Mouse (Mus musculus): ENCODE measurements at regions not wholly inside any gene's neighbourhood (a gene's known extent, or its start where the extent isn't known, plus 50 kb on each side); places are given as distances from the start of the nearest gene placed in this dataset.
A peak's percentile ranks its signal among the peaks of the same experiment; 100 is the strongest.

GRCm38 (mm10) chr13:83110610-83111009 is 393.2 kb upstream of the Mef2c start:
- Histone ChIP-seq H3K4me3 (no peak overlapping the region), H3K36me3 (ENCODE audit: control insufficient read depth, insufficient read depth) (no peaks in the 10 kb centered on the region), H3K79me2 (ENCODE audit: control insufficient read depth, insufficient read depth) (no peaks in the 10 kb centered on the region), H3K4me2 (ENCODE audit: low read depth) (no peak overlapping the region), H3ac (ENCODE audit: control insufficient read depth, insufficient read length) (no peak overlapping the region), H3K27me3 (ENCODE audit: control insufficient read depth, insufficient read depth, insufficient read length) (no peaks in the 10 kb centered on the region)
- TF ChIP-seq MYOG (IDR thresholded peaks at IDR 0.05; ENCODE audit: control insufficient read depth in 1 of 3, insufficient read depth in 1 of 3, insufficient read length in 2 of 3, low read depth in 2 of 3) (no peak), USF1 (IDR thresholded peaks at IDR 0.05; ENCODE audit: low read depth) (no peak), MYOD1 (IDR thresholded peaks at IDR 0.05; ENCODE audit: control insufficient read depth in 1 of 3, insufficient read length in 2 of 3, low read depth in 2 of 3) (peak in 2 of 3 experiments; percentile 34 to 46), MAX (IDR thresholded peaks at IDR 0.05; ENCODE audit: low read depth) (no peak), REST (IDR thresholded peaks at IDR 0.05; ENCODE audit: insufficient read depth, insufficient read length) (no peak)

- Histone ChIP-seq H3K27me3 (ENCODE audit: control insufficient read depth, insufficient read depth, insufficient read length) (no peaks in the 10 kb centered on the region), H3ac (ENCODE audit: control insufficient read depth, insufficient read length) (no peak overlapping the region), H3K79me2 (ENCODE audit: control insufficient read depth, insufficient read depth) (no peaks in the 10 kb centered on the region), H3K4me3 (no peak overlapping the region), H3K36me3 (ENCODE audit: control insufficient read depth, insufficient read depth) (no peaks in the 10 kb centered on the region), H3K4me2 (ENCODE audit: low read depth) (no peak overlapping the region)
- TF ChIP-seq USF1 (IDR thresholded peaks at IDR 0.05; ENCODE audit: low read depth): no peak
- peak; percentile 47 to 95 (median 86) for TF ChIP-seq MYOD1 (IDR thresholded peaks at IDR 0.05; ENCODE audit: control insufficient read depth in 1 of 3, insufficient read length in 2 of 3, low read depth in 2 of 3)
- TF ChIP-seq MYOG (IDR thresholded peaks at IDR 0.05; ENCODE audit: control insufficient read depth in 1 of 3, insufficient read depth in 1 of 3, insufficient read length in 2 of 3, low read depth in 2 of 3): peak in 2 of 3 experiments; percentile 86 to 96
- peak; percentile 96 for TF ChIP-seq TCF12 (IDR thresholded peaks at IDR 0.05; ENCODE audit: insufficient read depth, poor library complexity, severe bottlenecking)
- TF ChIP-seq TCF3 (IDR thresholded peaks at IDR 0.05; ENCODE audit: insufficient read length, low read depth): peak; percentile 76
Observed at GRCm38 (mm10) chr13:83111503-83111902, 392.3 kb upstream of the Mef2c start.

GRCm38 (mm10) chr13:83112323-83112722 is 391.5 kb upstream of the Mef2c start:
- H3ac ChIP-seq (ENCODE audit: control insufficient read depth, insufficient read length): no peak overlapping the region
- H3K27me3 ChIP-seq (ENCODE audit: control insufficient read depth, insufficient read depth, insufficient read length): no peaks in the 10 kb centered on the region
- H3K4me3 ChIP-seq: no peak overlapping the region
- no peaks in the 10 kb centered on the region for H3K79me2 ChIP-seq (ENCODE audit: control insufficient read depth, insufficient read depth)
- H3K4me2 ChIP-seq (ENCODE audit: low read depth): peak overlapping the region; percentile 48
- TF ChIP-seq USF1 (IDR thresholded peaks at IDR 0.05; ENCODE audit: low read depth) (no peak), POLR2A (IDR thresholded peaks at IDR 0.05; ENCODE audit: insufficient read length, low read depth) (no peak), SRF (IDR thresholded peaks at IDR 0.05; ENCODE audit: control insufficient read depth, insufficient read length, low read depth) (no peak), MAX (IDR thresholded peaks at IDR 0.05; ENCODE audit: low read depth) (no peak)
- no peaks in the 10 kb centered on the region for H3K36me3 ChIP-seq (ENCODE audit: control insufficient read depth, insufficient read depth)

GRCm38 (mm10) chr13:83112741-83113140 is 391.1 kb upstream of the Mef2c start:
- Histone ChIP-seq H3K4me3 (no peak overlapping the region), H3K79me2 (ENCODE audit: control insufficient read depth, insufficient read depth) (no peaks in the 10 kb centered on the region), H3K27me3 (ENCODE audit: control insufficient read depth, insufficient read depth, insufficient read length) (no peaks in the 10 kb centered on the region), H3K36me3 (ENCODE audit: control insufficient read depth, insufficient read depth) (no peaks in the 10 kb centered on the region), H3K4me2 (ENCODE audit: low read depth) (peak overlapping the region; percentile 48), H3ac (ENCODE audit: control insufficient read depth, insufficient read length) (no peak overlapping the region)
- no peak for TF ChIP-seq POLR2AphosphoS2 (IDR thresholded peaks at IDR 0.05; ENCODE audit: insufficient read length, low read depth)
- no peak for TF ChIP-seq USF1 (IDR thresholded peaks at IDR 0.05; ENCODE audit: low read depth)
- no peak for TF ChIP-seq SRF (IDR thresholded peaks at IDR 0.05; ENCODE audit: control insufficient read depth, insufficient read length, low read depth)
- no peak for TF ChIP-seq CEBPB (IDR thresholded peaks at IDR 0.05; ENCODE audit: insufficient read depth, poor library complexity, severe bottlenecking)
- TF ChIP-seq MYOD1 (IDR thresholded peaks at IDR 0.05; ENCODE audit: control insufficient read depth in 1 of 3, insufficient read length in 2 of 3, low read depth in 2 of 3): no peak
- no peak for TF ChIP-seq REST (IDR thresholded peaks at IDR 0.05; ENCODE audit: insufficient read depth, insufficient read length)
- no peak for TF ChIP-seq MAX (IDR thresholded peaks at IDR 0.05; ENCODE audit: low read depth)
- no peak for TF ChIP-seq TCF3 (IDR thresholded peaks at IDR 0.05; ENCODE audit: insufficient read length, low read depth)
- no peak for TF ChIP-seq TCF12 (IDR thresholded peaks at IDR 0.05; ENCODE audit: insufficient read depth, poor library complexity, severe bottlenecking)
- TF ChIP-seq MYOG (IDR thresholded peaks at IDR 0.05; ENCODE audit: control insufficient read depth in 1 of 3, insufficient read depth in 1 of 3, insufficient read length in 2 of 3, low read depth in 2 of 3): no peak
- no peak for TF ChIP-seq POLR2A (IDR thresholded peaks at IDR 0.05; ENCODE audit: insufficient read length, low read depth)
- no peak for TF ChIP-seq E2F4 (IDR thresholded peaks at IDR 0.05; ENCODE audit: insufficient read depth)

- Histone ChIP-seq H3K36me3 (ENCODE audit: control insufficient read depth, insufficient read depth) (no peaks in the 10 kb centered on the region), H3K79me2 (ENCODE audit: control insufficient read depth, insufficient read depth) (no peaks in the 10 kb centered on the region), H3K4me2 (ENCODE audit: low read depth) (no peak overlapping the region), H3ac (ENCODE audit: control insufficient read depth, insufficient read length) (no peak overlapping the region), H3K27me3 (ENCODE audit: control insufficient read depth, insufficient read depth, insufficient read length) (no peaks in the 10 kb centered on the region), H3K4me3 (no peak overlapping the region)
- TF ChIP-seq POLR2A (IDR thresholded peaks at IDR 0.05; ENCODE audit: insufficient read length, low read depth) (no peak), POLR2AphosphoS2 (IDR thresholded peaks at IDR 0.05; ENCODE audit: insufficient read length, low read depth) (no peak), TCF12 (IDR thresholded peaks at IDR 0.05; ENCODE audit: insufficient read depth, poor library complexity, severe bottlenecking) (no peak), MYOD1 (IDR thresholded peaks at IDR 0.05; ENCODE audit: control insufficient read depth in 1 of 3, insufficient read length in 2 of 3, low read depth in 2 of 3) (no peak), E2F4 (IDR thresholded peaks at IDR 0.05; ENCODE audit: insufficient read depth) (no peak), SRF (IDR thresholded peaks at IDR 0.05; ENCODE audit: control insufficient read depth, insufficient read length, low read depth) (no peak), USF1 (IDR thresholded peaks at IDR 0.05; ENCODE audit: low read depth) (no peak), MYOG (IDR thresholded peaks at IDR 0.05; ENCODE audit: control insufficient read depth in 1 of 3, insufficient read depth in 1 of 3, insufficient read length in 2 of 3, low read depth in 2 of 3) (no peak), CEBPB (IDR thresholded peaks at IDR 0.05; ENCODE audit: insufficient read depth, poor library complexity, severe bottlenecking) (no peak), MAX (IDR thresholded peaks at IDR 0.05; ENCODE audit: low read depth) (no peak), TCF3 (IDR thresholded peaks at IDR 0.05; ENCODE audit: insufficient read length, low read depth) (no peak), REST (IDR thresholded peaks at IDR 0.05; ENCODE audit: insufficient read depth, insufficient read length) (no peak)
Observed at GRCm38 (mm10) chr13:83113808-83114207, 390.0 kb upstream of the Mef2c start.
